Mouse (Mus musculus) B cell, adult 2 months (primary cell): ENCODE results near the gene Bach1.

Experiments used
- DNase-seq, 2 experiments: peaks; one replicate each; pipeline ENCODE4 v3.0.0; 2022

The Bach1 gene

GRCm38 (mm10) chr16:87698692-87699305 lies at the start of gene Bach1:
Bach1 (plus strand) TSS chr16:87698945.
- peak; percentile 97 for DNase-seq

- no peak for DNase-seq
These were observed 46.4 kb upstream of the Bach1 start for GRCm38 (mm10) chr16:87652344-87652743.

GRCm38 (mm10) chr16:87652924-87653323 lies 45.8 kb upstream of the Bach1 start:
- DNase-seq: peak in 1 of 2 experiments; percentile 29

GRCm38 (mm10) chr16:87654016-87654575 lies 44.6 kb upstream of the Bach1 start:
- DNase-seq: no peak

GRCm38 (mm10) chr16:87655005-87655404 lies 43.7 kb upstream of the Bach1 start:
- no peak for DNase-seq

- DNase-seq: no peak
These were observed 43.2 kb upstream of the Bach1 start for GRCm38 (mm10) chr16:87655579-87655978.

GRCm38 (mm10) chr16:87656771-87657170 lies 42.0 kb upstream of the Bach1 start:
- no peak for DNase-seq

GRCm38 (mm10) chr16:87657291-87657690 lies 41.5 kb upstream of the Bach1 start:
- DNase-seq: no peak

- DNase-seq: peak in 1 of 2 experiments; percentile 22
These were observed 37.7 kb upstream of the Bach1 start for GRCm38 (mm10) chr16:87661024-87661471.

GRCm38 (mm10) chr16:87661636-87662035 lies 37.1 kb upstream of the Bach1 start:
- DNase-seq: peak; percentile 25 to 37

- no peak for DNase-seq
These were observed 36.2 kb upstream of the Bach1 start for GRCm38 (mm10) chr16:87662528-87662927.

- no peak for DNase-seq
These were observed 34.9 kb upstream of the Bach1 start for GRCm38 (mm10) chr16:87663890-87664289.

GRCm38 (mm10) chr16:87665246-87665645 lies 33.5 kb upstream of the Bach1 start:
- no peak for DNase-seq

- DNase-seq: no peak
These were observed 32.8 kb upstream of the Bach1 start for GRCm38 (mm10) chr16:87665752-87666619.

GRCm38 (mm10) chr16:87666620-87667004 lies 32.1 kb upstream of the Bach1 start:
- DNase-seq: no peak

GRCm38 (mm10) chr16:87668002-87668401 lies 30.7 kb upstream of the Bach1 start:
- no peak for DNase-seq

- no peak for DNase-seq
These were observed 28.5 kb upstream of the Bach1 start for GRCm38 (mm10) chr16:87670091-87670820.

- DNase-seq: no peak
These were observed 28.0 kb upstream of the Bach1 start for GRCm38 (mm10) chr16:87670821-87671165.

GRCm38 (mm10) chr16:87671336-87671735 lies 27.4 kb upstream of the Bach1 start:
- peak in 1 of 2 experiments; percentile 26 for DNase-seq

GRCm38 (mm10) chr16:87673155-87673554 lies 25.6 kb upstream of the Bach1 start:
- DNase-seq: no peak

GRCm38 (mm10) chr16:87676182-87676581 lies 22.6 kb upstream of the Bach1 start:
- DNase-seq: no peak

GRCm38 (mm10) chr16:87678667-87679066 lies 20.1 kb upstream of the Bach1 start:
- no peak for DNase-seq
